Mouse (Mus musculus) G1E-ER4 (cell line): ENCODE measurements around the gene Gm49339. TPM values are rescaled to one million over a fixed set of nuclear protein-coding genes. Genes with fewer than 3 reads are reported as not detected.
"Not testable (repeated sequence)": the region's sequence is repeated elsewhere in the genome, so short reads cannot be mapped to it uniquely, and the experiment has no call there.

ENCODE experiments used
- GATA1 ChIP-seq: IDR thresholded peaks from one replicate; pipeline ENCODE4 v1.8.0; 2012; ENCODE audit warnings: low read length, inconsistent platforms
- polyA plus RNA-seq: library from polyadenylated mRNA; stranded (reverse); fragments of >175 nt; gene quantifications from 2 replicates; pipeline ENCODE4 v1.2.3, GENCODE M21; 2012

Gm49339 gene
- not detected in 2 replicates for polyA plus RNA-seq

DNA sequence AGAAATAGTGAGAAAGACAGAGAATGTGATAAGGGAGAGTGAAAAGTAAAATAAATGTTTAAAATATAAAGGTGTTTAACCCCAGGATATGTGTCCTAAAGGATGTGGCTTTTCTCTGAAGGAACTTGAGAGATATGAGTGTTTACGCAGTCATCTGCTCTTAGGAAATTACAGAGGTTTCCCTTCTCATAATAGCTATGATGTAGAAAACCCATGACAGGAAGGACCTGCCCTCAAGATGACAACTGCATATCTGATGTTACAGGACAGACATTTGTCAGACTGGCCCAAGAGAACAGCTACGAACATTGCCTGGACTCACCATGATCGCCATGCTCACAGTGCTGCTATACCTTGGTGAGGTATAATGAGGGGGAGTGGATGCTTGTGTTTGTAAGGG lies at the start of gene Gm49339, which contains the start of gene Lilr4b:
Gene Gm49339, plus strand, starts transcription at position 216 of the 400 bp plus-strand sequence.
Gene Lilr4b, plus strand, starts transcription at position 236 of the 400 bp plus-strand sequence.
- not testable (repeated sequence) for TF ChIP-seq GATA1

DNA sequence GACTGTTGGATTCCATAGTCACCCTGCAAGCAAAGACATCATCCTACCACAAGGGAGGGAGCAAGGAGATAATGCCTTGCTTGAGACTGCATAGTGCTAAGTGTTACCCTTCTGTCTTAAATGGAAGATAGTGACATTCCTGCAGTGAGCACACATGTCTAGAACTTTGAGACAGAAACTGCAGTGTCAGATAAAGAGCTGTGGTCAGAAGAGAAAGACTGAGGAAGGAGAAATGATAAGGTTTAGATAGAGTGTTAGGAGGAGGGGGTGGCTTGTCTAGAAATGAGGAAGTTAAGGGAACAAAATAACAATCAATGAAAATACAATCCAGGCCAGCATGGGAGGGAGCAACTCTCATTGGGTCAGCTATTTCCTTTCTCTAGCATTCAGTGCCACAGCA lies 47.5 kb upstream of the Gm49339 start:
- peak; percentile 15 for TF ChIP-seq GATA1

DNA sequence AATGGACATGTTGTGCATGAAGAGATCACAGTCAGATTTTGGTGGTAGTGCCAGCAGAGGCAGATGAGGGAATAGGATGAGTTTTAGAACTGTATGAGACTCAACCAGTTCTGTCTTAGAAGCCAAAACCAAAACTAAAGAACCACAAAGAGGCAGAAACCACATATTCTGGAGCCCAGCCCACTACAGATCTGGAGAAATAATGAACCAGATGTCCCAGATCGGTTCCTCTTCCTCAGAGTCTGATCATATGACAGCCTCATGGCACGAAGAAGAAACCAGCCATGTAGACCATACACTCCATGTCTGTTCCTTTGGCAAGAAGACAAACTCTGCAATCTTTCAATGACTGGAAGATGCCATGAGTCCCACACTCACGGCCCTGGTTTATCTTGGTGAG lies 44.7 kb upstream of the Gm49339 start:
- TF ChIP-seq GATA1: no peak

DNA sequence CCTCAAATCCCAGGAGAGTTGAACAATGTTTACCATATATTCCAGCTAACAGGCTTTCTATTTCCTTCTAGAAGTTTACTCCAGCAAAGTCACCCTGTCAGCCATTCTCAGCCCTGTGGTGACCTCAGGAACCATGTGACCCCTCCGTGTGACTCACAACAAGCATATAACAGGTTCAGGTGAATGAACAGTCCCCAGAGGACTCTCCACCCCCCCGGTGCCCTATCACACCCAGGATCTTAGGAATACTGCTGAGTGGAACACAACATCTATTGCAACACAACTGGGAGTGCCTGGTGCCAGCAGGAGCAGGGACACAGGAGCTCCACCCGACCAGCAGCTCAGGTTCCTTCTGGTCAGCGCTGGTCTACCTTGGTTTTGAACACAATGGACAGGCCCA lies 28.8 kb upstream of the Gm49339 start:
- TF ChIP-seq GATA1: no peak

DNA sequence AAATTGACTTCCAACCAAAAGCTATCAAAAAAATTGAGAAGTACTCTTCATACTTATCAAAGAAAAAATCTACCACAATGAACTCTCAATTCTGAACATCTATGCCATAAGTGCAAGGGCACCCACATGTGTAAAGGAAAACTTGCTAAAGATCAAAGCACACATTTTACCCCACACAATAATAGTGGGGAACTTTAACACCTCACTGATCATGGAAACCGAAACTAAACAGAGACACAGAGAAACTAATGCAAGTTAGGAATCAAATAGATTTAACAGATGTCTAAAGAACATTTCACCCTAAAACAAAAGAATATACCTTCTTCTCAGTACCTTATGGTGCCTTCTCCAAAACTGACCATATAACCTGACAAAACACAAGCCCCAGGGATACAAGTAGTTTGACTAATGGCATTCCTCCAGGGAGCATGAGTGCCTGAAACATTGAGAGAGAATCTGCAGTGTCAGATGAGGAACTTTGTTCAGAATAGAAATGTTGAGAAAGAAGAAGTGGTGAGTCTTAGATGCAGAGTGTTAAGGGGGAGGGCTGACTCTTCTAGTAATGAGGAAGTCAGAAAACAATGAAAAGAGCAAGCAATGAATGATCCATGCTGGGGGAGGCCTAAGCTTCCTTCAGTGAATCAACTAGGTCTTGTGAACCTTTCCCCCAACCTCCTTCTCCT lies 26.7 kb upstream of the Gm49339 start:
- TF ChIP-seq GATA1: no peak

DNA sequence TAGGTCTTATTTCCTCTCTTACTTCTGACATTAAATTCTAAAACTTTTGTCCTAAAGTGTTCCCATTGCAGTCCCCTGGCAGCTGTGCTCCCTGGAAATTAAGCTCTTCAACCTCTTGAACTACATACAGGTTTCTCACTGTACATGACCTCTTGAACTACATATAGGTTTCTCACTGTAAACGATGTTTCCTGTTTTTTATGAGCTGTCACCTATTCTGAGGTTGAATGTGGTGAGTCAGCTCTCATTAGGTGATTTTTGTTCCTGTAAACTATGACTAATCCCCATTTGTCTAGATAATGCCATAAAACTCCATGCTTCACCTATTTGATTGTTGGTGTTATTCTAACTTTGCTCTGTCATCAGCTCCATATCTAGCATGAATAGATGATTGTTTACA lies 26.0 kb upstream of the Gm49339 start:
- TF ChIP-seq GATA1: no peak

DNA sequence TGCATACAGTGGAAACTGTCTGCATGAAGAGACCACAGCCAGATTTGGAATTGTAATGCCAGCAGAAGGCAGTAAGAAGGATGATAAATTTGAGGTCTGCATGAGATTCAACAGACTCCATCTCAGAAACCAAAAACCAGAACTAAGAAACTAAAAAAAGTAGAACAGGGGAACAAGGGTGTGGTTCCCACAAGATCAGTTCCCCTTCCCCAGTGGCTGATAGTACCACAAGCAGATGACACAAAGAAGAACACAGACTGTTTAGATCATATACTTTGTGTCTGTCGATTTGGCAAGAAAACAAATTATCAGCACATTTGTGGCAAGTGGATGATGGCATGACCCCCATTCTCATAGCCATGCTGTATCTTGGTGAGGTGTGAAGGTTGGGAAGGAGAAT lies 24.6 kb upstream of the Gm49339 start:
- no peak for TF ChIP-seq GATA1

DNA sequence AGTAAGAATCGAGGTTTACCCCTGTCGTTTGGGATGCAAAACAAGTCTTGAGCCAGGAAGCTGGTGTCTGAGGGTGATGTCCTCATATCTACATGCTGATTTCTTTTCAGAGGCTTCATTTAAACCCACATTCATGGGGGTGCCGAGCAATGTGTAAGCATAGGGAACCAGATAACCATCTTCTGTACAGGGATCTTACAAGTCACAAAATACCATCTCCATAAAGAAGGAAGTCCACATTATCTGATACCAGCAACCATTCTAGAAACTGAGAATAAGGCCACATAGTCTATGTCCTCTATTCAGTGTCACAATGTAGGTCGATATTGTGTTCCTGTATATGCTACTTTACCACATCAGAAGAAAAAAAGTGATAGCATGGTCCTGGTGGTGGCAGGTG lies 24.0 kb upstream of the Gm49339 start:
- TF ChIP-seq GATA1: no peak

DNA sequence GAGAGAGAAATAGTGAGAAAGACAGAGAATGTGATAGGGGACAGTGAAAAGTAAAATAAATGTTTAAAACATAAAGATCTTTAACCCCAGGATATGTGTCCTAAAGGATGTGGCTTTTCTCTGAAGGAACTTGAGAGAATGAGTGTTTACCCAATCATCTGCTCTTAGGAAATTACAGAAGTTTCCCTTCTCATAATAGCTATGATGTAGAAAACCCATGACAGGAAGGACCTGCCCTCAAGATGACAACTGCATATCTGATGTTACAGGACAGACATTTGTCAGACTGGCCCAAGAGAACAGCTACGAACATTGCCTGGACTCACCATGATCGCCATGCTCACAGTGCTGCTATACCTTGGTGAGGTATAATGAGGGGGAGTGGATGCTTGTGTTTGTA lies 10.3 kb downstream of the Gm49339 start, which contains the start of gene Lilrb4a:
Gene Lilrb4a, plus strand, starts transcription at position 266 of the 400 bp plus-strand sequence.
- TF ChIP-seq GATA1: not testable (repeated sequence)

DNA sequence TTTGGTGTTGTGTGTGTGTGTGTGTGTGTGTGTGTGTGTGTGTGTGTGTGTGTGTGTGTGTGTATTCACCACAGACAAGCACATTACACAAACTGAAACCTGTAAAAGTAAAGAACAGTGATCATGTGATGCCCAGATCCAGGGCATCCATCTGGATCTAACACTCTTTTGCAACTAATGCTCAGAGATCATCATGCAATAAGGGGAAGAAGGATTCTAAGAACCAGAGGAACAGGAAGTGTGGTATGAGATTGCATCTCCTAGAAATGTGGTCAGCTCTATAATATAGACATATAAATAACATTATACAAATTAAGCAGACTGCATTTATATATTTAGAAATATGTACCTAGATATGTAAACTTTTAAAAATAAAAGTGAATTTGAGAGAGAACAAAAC lies 39.6 kb downstream of the Gm49339 start:
- TF ChIP-seq GATA1: no peak

DNA sequence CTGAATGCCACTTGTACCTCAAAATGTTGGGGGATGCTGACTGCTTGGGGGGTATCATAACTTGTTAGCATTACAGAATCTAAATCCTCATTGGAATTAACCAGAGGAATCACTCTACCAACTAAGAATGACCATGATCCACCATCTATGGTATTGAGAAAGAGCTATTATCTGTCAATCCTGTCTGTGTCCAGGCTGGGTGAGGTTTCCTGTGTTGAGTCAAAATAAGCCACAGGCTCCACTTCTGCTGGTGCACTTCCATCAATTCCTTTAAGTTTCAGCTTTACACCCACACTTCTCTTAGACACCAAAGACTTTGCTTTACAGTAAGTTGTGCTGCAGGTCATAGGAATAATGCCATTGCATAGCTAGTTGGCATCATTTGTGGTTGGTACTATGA lies 41.0 kb downstream of the Gm49339 start:
- no peak for TF ChIP-seq GATA1

DNA sequence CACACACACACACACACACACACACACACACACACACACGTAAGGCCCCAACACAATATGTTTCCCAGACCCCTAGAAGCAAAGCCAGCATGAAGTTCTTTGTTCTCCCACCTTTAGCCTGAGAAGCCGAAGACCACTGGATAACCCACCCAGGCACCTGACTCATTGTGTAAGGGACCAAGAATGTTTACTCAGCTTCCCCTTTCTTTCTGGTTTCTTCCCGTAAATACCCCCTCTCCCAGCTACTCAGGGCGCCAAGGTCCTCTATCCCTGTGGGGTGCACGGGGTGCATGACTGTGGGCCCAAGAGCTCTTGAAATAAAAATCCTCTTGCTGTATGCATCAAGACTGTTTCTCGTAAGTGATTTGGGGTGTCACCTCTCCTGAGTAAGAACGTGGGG lies 45.7 kb downstream of the Gm49339 start:
- no peak for TF ChIP-seq GATA1

DNA sequence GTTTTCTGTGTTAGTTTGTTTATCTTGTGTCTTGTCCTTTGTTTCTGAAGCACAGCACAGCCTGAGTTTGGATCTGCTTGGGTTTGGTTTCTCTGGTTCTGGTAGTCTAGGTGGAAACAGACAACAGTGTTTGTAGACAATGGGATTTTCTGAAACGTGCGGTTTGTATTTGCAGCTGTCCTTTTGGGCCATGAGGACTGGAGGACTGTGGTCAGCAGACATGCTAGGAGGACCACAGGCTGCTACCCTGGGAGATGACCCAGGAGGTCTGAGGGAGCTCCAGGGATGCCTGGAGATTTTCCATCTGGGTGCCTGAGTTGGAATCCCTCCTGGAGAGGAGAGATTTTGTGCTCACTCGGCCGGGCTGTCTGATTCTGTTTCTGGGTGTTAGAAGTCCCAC lies 46.2 kb downstream of the Gm49339 start:
- no peak for TF ChIP-seq GATA1

DNA sequence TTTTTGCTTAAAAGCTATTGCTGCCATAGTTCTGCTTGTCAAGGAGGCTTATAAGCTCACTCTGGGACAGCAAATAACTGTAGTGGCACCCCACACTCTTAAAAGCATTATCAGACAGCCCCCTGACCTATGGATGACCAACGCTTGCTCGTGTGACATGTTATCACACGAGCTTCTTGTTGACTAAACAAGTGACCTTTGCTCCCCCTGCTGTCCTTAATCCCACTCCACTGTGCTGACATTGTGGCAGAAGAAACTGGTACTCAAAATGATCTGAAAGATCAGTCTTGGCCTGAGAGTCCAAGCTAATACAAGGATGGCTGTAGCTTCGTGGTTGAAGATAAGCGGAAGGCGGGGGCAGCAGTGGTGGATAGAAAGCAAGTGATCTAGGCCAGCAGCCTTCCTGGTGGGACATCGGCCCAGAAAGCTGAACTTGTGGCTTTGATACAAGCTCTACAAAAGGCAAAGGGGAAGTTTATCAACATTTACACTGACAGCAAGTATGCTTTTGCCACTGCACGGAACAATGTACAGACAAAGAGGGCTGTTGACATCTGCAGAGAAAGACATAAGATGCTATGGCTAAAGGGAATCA lies 48.5 kb downstream of the Gm49339 start:
- no peak for TF ChIP-seq GATA1

DNA sequence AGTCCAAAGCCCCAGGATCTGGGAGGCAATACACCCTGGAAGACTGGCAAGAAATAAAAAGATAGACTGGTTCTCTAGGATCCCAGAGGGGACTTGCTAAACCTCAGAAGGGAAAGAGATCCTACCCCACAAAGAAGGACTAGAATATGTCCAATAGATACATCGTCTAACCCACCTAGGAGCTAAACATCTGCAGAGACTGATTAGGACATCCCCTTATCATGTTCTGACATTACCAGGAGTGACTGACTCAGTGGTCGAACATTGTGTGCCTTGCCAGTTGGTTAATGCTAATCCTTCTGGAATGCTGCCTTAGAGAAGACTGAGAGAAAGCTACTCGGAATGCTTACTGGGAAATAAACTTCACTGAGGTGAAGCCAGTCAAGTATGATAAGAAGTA lies 49.1 kb downstream of the Gm49339 start:
- TF ChIP-seq GATA1: no peak

DNA sequence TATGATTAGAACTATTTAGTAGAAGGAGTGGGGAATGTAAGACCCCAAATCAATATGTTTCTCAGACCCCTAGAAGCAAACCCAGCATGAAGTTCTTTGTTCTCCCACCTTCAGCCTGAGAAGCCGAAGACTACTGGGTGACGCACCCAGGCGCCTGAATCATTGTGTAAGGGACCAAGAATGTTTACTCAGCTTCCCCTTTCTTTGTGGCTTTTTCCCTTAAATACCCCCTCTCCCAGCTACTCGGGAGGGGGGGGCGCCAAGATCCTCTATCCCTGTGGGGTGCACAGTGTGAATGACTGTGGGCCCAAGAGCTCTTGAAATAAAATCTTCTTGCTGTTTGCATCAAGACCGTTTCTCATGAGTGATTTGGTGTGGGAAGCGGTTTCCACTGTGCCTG lies 50.4 kb downstream of the Gm49339 start:
- TF ChIP-seq GATA1: no peak

Other genes with a start within 250 kb of the Gm49339 start
- 0.08 TPM in 1 of 2 replicates, not detected in the other for gene Lilr4b, start within 50 bp of the Gm49339 start, polyA plus RNA-seq
- gene Lilrb4a, start 10.3 kb downstream of the Gm49339 start, polyA plus RNA-seq: not detected in 2 replicates
- gene Fam162b, start 109.9 kb downstream of the Gm49339 start, polyA plus RNA-seq: not detected in 2 replicates
- gene Gprc6a, start 150.8 kb downstream of the Gm49339 start, polyA plus RNA-seq: not detected in 2 replicates
- not detected in 2 replicates for gene Rfx6, start 197.1 kb downstream of the Gm49339 start, polyA plus RNA-seq